ENCODE assay signal across 12 mouse cellular contexts in genomic region chrX:142883593-142883992, GRCm38 (mm10).
"Had no signal": no experiment of that assay in that cellular context is flagged by ENCODE, and none has a peak within 500 bp of the region (broad histone marks: within the 10 kb centered on the region; RNA-seq: fewer than 3 reads in every experiment).

No protein-coding gene starts in this region.

- DNase-seq: kidney, adult 2 months; kidney, postnatal 25 days; left cerebral cortex, postnatal 4 days; lung, adult 18-20 months; right cerebral cortex, postnatal 25 days; thymus, adult 18-20 months; thymus, postnatal 25 days had no signal

- H3K4me3 ChIP-seq: limb, embryonic 13.5 days; midbrain, embryonic 12.5 days had no signal

- H3K27ac ChIP-seq: limb, embryonic 13.5 days; liver, embryonic 14.5 days; midbrain, embryonic 12.5 days; stomach, postnatal 0 days had no signal

- ATAC-seq: midbrain, embryonic 16.5 days had no signal

- H3K4me1 ChIP-seq: limb, embryonic 13.5 days; midbrain, embryonic 12.5 days had no signal
